Mouse (Mus musculus) liver, embryonic 13.5 days (tissue): ENCODE measurements around the gene Hirip3. TPM values are rescaled to one million over a fixed set of nuclear protein-coding genes. Genes with fewer than 3 reads are reported as not detected.

ENCODE experiments used
- polyA plus RNA-seq: library from polyadenylated mRNA; unstranded; fragments of >200 nt; fragmentation: Nextera tagmentation; extraction: Ambion mirVana; gene quantifications from 2 replicates; pipeline ENCODE4 v1.2.1, GENCODE M21; 2015

The Hirip3 gene
- polyA plus RNA-seq, 1 experiment from 2014 or later, result 17.8 TPM

Other genes with a start within 250 kb of the Hirip3 start
- gene Nupr1, start 231.1 kb upstream of the Hirip3 start, polyA plus RNA-seq, result 1.7 and 2.0 TPM in 2 replicates
- gene Sgf29, start 212.7 kb upstream of the Hirip3 start, polyA plus RNA-seq, result 34.7 and 36.8 TPM in 2 replicates
- gene Sult1a1, start 185.5 kb upstream of the Hirip3 start, polyA plus RNA-seq, result 1.8 and 2.0 TPM in 2 replicates
- 113 and 128 TPM in 2 replicates for gene Bola2, start 166.6 kb upstream of the Hirip3 start, polyA plus RNA-seq
- 3.6 and 4.2 TPM in 2 replicates for gene Slx1b, start 166.2 kb upstream of the Hirip3 start, polyA plus RNA-seq
- 73.1 and 78.7 TPM in 2 replicates for gene Coro1a, start 154.2 kb upstream of the Hirip3 start, polyA plus RNA-seq
- gene Mapk3, start 102.4 kb upstream of the Hirip3 start, polyA plus RNA-seq, result 19.0 and 19.3 TPM in 2 replicates
- gene Gdpd3, start 95.6 kb upstream of the Hirip3 start, polyA plus RNA-seq, result 0.37 and 0.64 TPM in 2 replicates
- 68.4 and 77.3 TPM in 2 replicates for gene Ypel3, start 85.0 kb upstream of the Hirip3 start, polyA plus RNA-seq
- 0.35 and 0.45 TPM in 2 replicates for gene Tbx6, start 80.5 kb upstream of the Hirip3 start, polyA plus RNA-seq
- 133 and 141 TPM in 2 replicates for gene Ppp4c, start 69.5 kb upstream of the Hirip3 start, polyA plus RNA-seq
- 0.10 and 0.13 TPM in 2 replicates for gene Fam57b, start 64.3 kb upstream of the Hirip3 start, polyA plus RNA-seq
- gene 4930451I11Rik, start 30.3 kb upstream of the Hirip3 start, polyA plus RNA-seq, result not detected in 2 replicates
- 0.12 and 0.29 TPM in 2 replicates for gene Doc2a, start 14.6 kb upstream of the Hirip3 start, polyA plus RNA-seq
- 55.2 and 65.3 TPM in 2 replicates for gene Ino80e, start 405 bp downstream of the Hirip3 start, polyA plus RNA-seq
- 11.6 and 12.9 TPM in 2 replicates for gene Taok2, start 22.7 kb downstream of the Hirip3 start, polyA plus RNA-seq
- gene Tmem219, start 60.9 kb downstream of the Hirip3 start, polyA plus RNA-seq, result 16.1 and 16.5 TPM in 2 replicates
- 6.2 and 6.9 TPM in 2 replicates for gene Kctd13, start 66.9 kb downstream of the Hirip3 start, polyA plus RNA-seq
- gene Asphd1, start 87.6 kb downstream of the Hirip3 start, polyA plus RNA-seq, result not detected in 2 replicates
- gene Sez6l2, start 88.6 kb downstream of the Hirip3 start, polyA plus RNA-seq, result 0.06 and 0.09 TPM in 2 replicates
- 50.7 and 55.5 TPM in 2 replicates for gene Cdipt, start 113.9 kb downstream of the Hirip3 start, polyA plus RNA-seq
- 0.37 and 0.65 TPM in 2 replicates for gene Cdiptos, start 114.1 kb downstream of the Hirip3 start, polyA plus RNA-seq
- gene Mvp, start 152.6 kb downstream of the Hirip3 start, polyA plus RNA-seq, result 7.8 and 8.6 TPM in 2 replicates
- gene Pagr1b, start 154.5 kb downstream of the Hirip3 start, polyA plus RNA-seq, result 0.27 TPM in 1 of 2 replicates, not detected in the other
- gene Pagr1a, start 155.4 kb downstream of the Hirip3 start, polyA plus RNA-seq, result 38.7 and 50.1 TPM in 2 replicates
- gene Gm42742, start 159.1 kb downstream of the Hirip3 start, polyA plus RNA-seq, result 5.1 and 11.3 TPM in 2 replicates
- 0.22 and 0.47 TPM in 2 replicates for gene Prrt2, start 159.2 kb downstream of the Hirip3 start, polyA plus RNA-seq
- 38.2 and 42.2 TPM in 2 replicates for gene Maz, start 165.1 kb downstream of the Hirip3 start, polyA plus RNA-seq
- gene Kif22, start 180.5 kb downstream of the Hirip3 start, polyA plus RNA-seq, result 109 and 122 TPM in 2 replicates
- gene Zg16, start 225.4 kb downstream of the Hirip3 start, polyA plus RNA-seq, result not detected in 2 replicates
- gene AI467606, start 229.4 kb downstream of the Hirip3 start, polyA plus RNA-seq, result 7.0 and 7.3 TPM in 2 replicates